Mouse (Mus musculus) lung, embryonic 15.5 days (tissue): ENCODE measurements around the gene Bad. TPM values are rescaled to one million over a fixed set of nuclear protein-coding genes. Genes with fewer than 3 reads are reported as not detected.
A peak's percentile ranks its signal among the peaks of the same experiment; 100 is the strongest.
"Not testable (repeated sequence)": the region's sequence is repeated elsewhere in the genome, so short reads cannot be mapped to it uniquely, and the experiment has no call there.

ENCODE experiments used
- ATAC-seq: fragments of 200-750 bp; cut with Nextera tagmentation; 2 replicates; pipeline ENCODE4 v1.8.0; 2017; ENCODE audit warnings: moderate number of reproducible peaks, borderline replicate concordance; ENCODE audit not compliant: low FRiP score, low TSS enrichment; ENCODE audit errors: extremely low read depth
- H3K27ac ChIP-seq: fragments of 300-500 bp; sonication (generic); 2 replicates; pipeline ENCODE4 v1.5.1; 2015; ENCODE audit warnings: moderate library complexity, mild to moderate bottlenecking, inconsistent platforms
- H3K27me3 ChIP-seq: fragments of 300-500 bp; sonication (generic); 2 replicates; pipeline ENCODE4 v1.6.1; 2015; ENCODE audit warnings: inconsistent platforms
- H3K36me3 ChIP-seq: fragments of 300-500 bp; sonication (generic); 2 replicates; pipeline ENCODE4 v1.6.1; 2015; ENCODE audit warnings: inconsistent platforms
- H3K4me1 ChIP-seq: fragments of 300-500 bp; sonication (generic); 2 replicates; pipeline ENCODE4 v1.6.1; 2015; ENCODE audit warnings: inconsistent platforms
- H3K4me2 ChIP-seq: fragments of 300-500 bp; sonication (generic); 2 replicates; pipeline ENCODE4 v1.6.1; 2015; ENCODE audit warnings: inconsistent platforms, mild to moderate bottlenecking, moderate library complexity
- H3K4me3 ChIP-seq: fragments of 300-500 bp; sonication (generic); 2 replicates; pipeline ENCODE4 v1.5.1; 2015; ENCODE audit warnings: mild to moderate bottlenecking, inconsistent platforms
- H3K9ac ChIP-seq: fragments of 300-500 bp; sonication (generic); 2 replicates; pipeline ENCODE4 v1.6.1; 2015; ENCODE audit warnings: inconsistent platforms
- H3K9me3 ChIP-seq: fragments of 300-500 bp; sonication (generic); 2 replicates; pipeline ENCODE4 v1.6.1; 2016; ENCODE audit warnings: inconsistent platforms
- WGBS: fragments of 180-500 bp; shearing (Covaris S2); methylation state at CpG from one replicate; pipeline ENCODE4 v1.1.7; 2015; 5-methylcytosine and 5-hydroxymethylcytosine counted together
- polyA plus RNA-seq: library from polyadenylated mRNA; unstranded; fragments of >200 nt; fragmentation: Nextera tagmentation; extraction: Ambion mirVana; gene quantifications from 2 replicates; pipeline ENCODE4 v1.2.1, GENCODE M21; 2015

The Bad gene
- polyA plus RNA-seq: 74.4 and 80.0 TPM in 2 replicates

GRCm38 (mm10) chr19:6941372-6942248 is at the start of gene Bad:
Gene Bad, plus strand, starts transcription at chr19:6941861.
- Histone ChIP-seq H3K9ac (peak within 1 kb of the TSS; percentile 91), H3K27me3 (no peaks in the 10 kb centered on the region; the same call in 1 of the 2 replicates), H3K36me3 (peaks cover under 1% of the 10 kb centered on the region; the same call in 1 of the 2 replicates), H3K27ac (peak within 1 kb of the TSS; percentile 94), H3K9me3 (no peaks in the 10 kb centered on the region), H3K4me3 (peak within 1 kb of the TSS; percentile 75), H3K4me2 (peak within 1 kb of the TSS; percentile 98), H3K4me1 (peaks cover 24% of the 10 kb centered on the region)
- peak; percentile 87 for ATAC-seq
- WGBS: under 1% methylated on average over 83 of the region's 83 CpGs

- 57% methylated on average over 4 of the region's 4 CpGs for WGBS
Observed at GRCm38 (mm10) chr19:6892512-6892911, 49.1 kb upstream of the Bad start.

GRCm38 (mm10) chr19:6893731-6894451 is 47.8 kb upstream of the Bad start:
- no peaks in the 10 kb centered on the region for H3K9me3 ChIP-seq
- no peak overlapping the region for H3K4me3 ChIP-seq
- no peak overlapping the region for H3K27ac ChIP-seq
- no peaks in the 10 kb centered on the region for H3K36me3 ChIP-seq
- no peaks in the 10 kb centered on the region for H3K27me3 ChIP-seq
- WGBS: 90% methylated on average over 14 of the region's 14 CpGs
- ATAC-seq: no peak
- no peaks in the 10 kb centered on the region for H3K4me1 ChIP-seq
- no peak overlapping the region for H3K4me2 ChIP-seq
- no peak overlapping the region for H3K9ac ChIP-seq

More at GRCm38 (mm10) chr19:6892512-6892911, 49.1 kb upstream of the Bad start:
- no peak overlapping the region for H3K27ac ChIP-seq
- H3K4me3 ChIP-seq: no peak overlapping the region
- H3K9me3 ChIP-seq: no peaks in the 10 kb centered on the region
- no peak for ATAC-seq
- no peak overlapping the region for H3K4me2 ChIP-seq
- no peaks in the 10 kb centered on the region for H3K36me3 ChIP-seq
- H3K27me3 ChIP-seq: no peaks in the 10 kb centered on the region
- H3K9ac ChIP-seq: no peak overlapping the region
- no peaks in the 10 kb centered on the region for H3K4me1 ChIP-seq

- H3K4me3 ChIP-seq, H3K9ac ChIP-seq, ATAC-seq, H3K4me2 ChIP-seq, H3K36me3 ChIP-seq, H3K4me1 ChIP-seq, H3K27ac ChIP-seq, H3K27me3 ChIP-seq, H3K9me3 ChIP-seq: not testable (repeated sequence)
- whole genome bisulfite sequencing: 75% methylated on average over 18 of the region's 18 CpGs
Observed at GRCm38 (mm10) chr19:6895608-6896305, 45.9 kb upstream of the Bad start.

GRCm38 (mm10) chr19:6899641-6900040 is 42.0 kb upstream of the Bad start:
- Histone ChIP-seq H3K27ac (no peak overlapping the region), H3K9me3 (no peaks in the 10 kb centered on the region; the same call in 1 of the 2 replicates), H3K9ac (no peak overlapping the region), H3K4me1 (no peaks in the 10 kb centered on the region), H3K4me3 (no peak overlapping the region), H3K27me3 (no peaks in the 10 kb centered on the region), H3K36me3 (no peaks in the 10 kb centered on the region), H3K4me2 (no peak overlapping the region)
- 76% methylated on average over 4 of the region's 4 CpGs for WGBS
- ATAC-seq: no peak

GRCm38 (mm10) chr19:6903031-6903430 is 38.6 kb upstream of the Bad start:
- H3K4me2 ChIP-seq: no peak overlapping the region
- 78% methylated on average over 1 of the region's 1 CpGs for WGBS
- no peaks in the 10 kb centered on the region for H3K27me3 ChIP-seq
- peaks cover 17% of the 10 kb centered on the region; the same call in 1 of the 2 replicates for H3K36me3 ChIP-seq
- H3K9me3 ChIP-seq: no peaks in the 10 kb centered on the region; the same call in 1 of the 2 replicates
- no peak for ATAC-seq
- peaks cover 7% of the 10 kb centered on the region for H3K4me1 ChIP-seq
- no peak overlapping the region for H3K27ac ChIP-seq
- no peak overlapping the region for H3K9ac ChIP-seq
- no peak overlapping the region for H3K4me3 ChIP-seq

GRCm38 (mm10) chr19:6904846-6905245 is 36.8 kb upstream of the Bad start:
- WGBS: 73% methylated on average over 2 of the region's 2 CpGs
- no peak overlapping the region for H3K4me2 ChIP-seq
- no peak overlapping the region for H3K9ac ChIP-seq
- ATAC-seq: no peak
- no peak overlapping the region for H3K4me3 ChIP-seq
- H3K4me1 ChIP-seq: peaks cover 19% of the 10 kb centered on the region
- no peaks in the 10 kb centered on the region; the same call in 1 of the 2 replicates for H3K9me3 ChIP-seq
- H3K36me3 ChIP-seq: peaks cover 17% of the 10 kb centered on the region; the same call in 1 of the 2 replicates
- no peak overlapping the region for H3K27ac ChIP-seq
- no peaks in the 10 kb centered on the region for H3K27me3 ChIP-seq

GRCm38 (mm10) chr19:6905498-6906159 is 36.0 kb upstream of the Bad start:
- no peak overlapping the region for H3K27ac ChIP-seq
- 86% methylated on average over 11 of the region's 11 CpGs for WGBS
- H3K9me3 ChIP-seq: no peaks in the 10 kb centered on the region
- no peak for ATAC-seq
- H3K4me1 ChIP-seq: peaks cover 19% of the 10 kb centered on the region
- no peak overlapping the region for H3K4me3 ChIP-seq
- H3K4me2 ChIP-seq: no peak overlapping the region
- no peaks in the 10 kb centered on the region for H3K27me3 ChIP-seq
- H3K36me3 ChIP-seq: peaks cover 17% of the 10 kb centered on the region; the same call in 1 of the 2 replicates
- no peak overlapping the region for H3K9ac ChIP-seq

GRCm38 (mm10) chr19:6906199-6906598 is 35.5 kb upstream of the Bad start:
- no peak overlapping the region for H3K27ac ChIP-seq
- peaks cover 19% of the 10 kb centered on the region; the same call in 1 of the 2 replicates for H3K36me3 ChIP-seq
- no peak overlapping the region for H3K4me3 ChIP-seq
- no peak overlapping the region for H3K4me2 ChIP-seq
- peaks cover 23% of the 10 kb centered on the region for H3K4me1 ChIP-seq
- WGBS: 73% methylated on average over 3 of the region's 3 CpGs
- no peaks in the 10 kb centered on the region for H3K9me3 ChIP-seq
- H3K9ac ChIP-seq: no peak overlapping the region
- no peaks in the 10 kb centered on the region for H3K27me3 ChIP-seq
- no peak for ATAC-seq

- Histone ChIP-seq H3K4me2 (no peak overlapping the region), H3K4me3 (no peak overlapping the region), H3K27ac (no peak overlapping the region), H3K27me3 (no peaks in the 10 kb centered on the region), H3K9ac (no peak overlapping the region), H3K4me1 (peaks cover 26% of the 10 kb centered on the region), H3K36me3 (peaks cover 28% of the 10 kb centered on the region), H3K9me3 (no peaks in the 10 kb centered on the region)
- 90% methylated on average over 8 of the region's 8 CpGs for WGBS
- ATAC-seq: no peak
Observed at GRCm38 (mm10) chr19:6907094-6907493, 34.6 kb upstream of the Bad start.
